Mouse (Mus musculus): Measurements from ENCODE around the gene Mdfic.

DNA sequence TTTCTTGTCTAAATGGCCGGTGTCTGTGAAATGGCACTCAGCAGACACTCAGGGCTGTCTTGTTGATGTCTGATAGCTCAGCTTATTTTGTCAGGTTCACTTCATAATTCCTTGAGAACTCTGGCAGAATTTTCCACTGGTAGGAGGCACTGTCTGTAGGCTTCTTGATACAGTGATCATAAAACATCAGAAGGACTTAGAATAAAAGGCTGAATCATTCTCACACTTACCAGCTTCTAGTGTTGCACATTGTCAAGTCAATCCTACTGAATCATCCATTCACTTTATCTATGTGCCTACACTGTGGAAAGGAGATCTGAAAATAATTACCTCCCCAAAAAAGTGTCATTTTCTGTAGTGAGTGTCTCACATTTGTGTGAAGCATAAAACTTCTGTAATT, 110.2 kb downstream of the Mdfic start:
- TF ChIP-seq FOSL1 (IDR thresholded peaks at IDR 0.05; ENCODE audit: insufficient read depth, low read length, poor library complexity, severe bottlenecking), result no peak
- no peak for TF ChIP-seq CTCF (IDR thresholded peaks at IDR 0.05; ENCODE audit: control insufficient read depth, insufficient read depth, insufficient read length)
- no peak for TF ChIP-seq MAX (IDR thresholded peaks at IDR 0.05)
- no peak for TF ChIP-seq CEBPB (IDR thresholded peaks at IDR 0.05; ENCODE audit: low read depth)
- no peak for TF ChIP-seq MYOD1 (IDR thresholded peaks at IDR 0.05; ENCODE audit: control insufficient read depth, insufficient read length, low read depth)
- TF ChIP-seq MYOG (IDR thresholded peaks at IDR 0.05; ENCODE audit: control insufficient read depth, extremely low read depth, insufficient read length), result no peak
